Mouse (Mus musculus) lung, postnatal 10 days (tissue): ENCODE measurements around the gene Atp2b2.
A peak's percentile ranks its signal among the peaks of the same experiment; 100 is the strongest.

ENCODE experiments used
- DNase-seq: peaks from one replicate; pipeline ENCODE4 v3.0.0; 2021

The Atp2b2 gene

GRCm38 (mm10) chr6:114042332-114042731 lies at the start of gene Atp2b2:
Gene Atp2b2, minus strand, starts transcription at chr6:114042613.
- DNase-seq, result no peak

DNA sequence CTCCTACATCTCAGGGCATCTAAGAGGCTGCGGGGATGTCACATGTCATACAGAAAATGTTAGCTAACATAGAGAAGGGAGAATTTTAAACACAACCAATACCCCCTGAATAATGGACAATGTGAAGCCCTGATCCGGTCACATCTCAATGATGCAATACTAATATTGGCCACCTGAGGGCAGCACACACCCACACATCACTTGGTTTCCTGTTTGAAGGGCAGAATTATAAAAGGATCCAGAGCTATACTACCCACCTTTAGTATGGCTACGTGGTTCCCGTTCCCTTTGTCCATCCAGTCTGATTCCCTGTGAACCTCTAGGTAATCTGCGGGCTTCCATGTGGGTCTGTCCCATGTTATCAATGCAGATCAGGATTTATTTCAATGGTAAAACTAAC lies 47.2 kb upstream of the Atp2b2 start:
- DNase-seq, result peak; percentile 68

- DNase-seq, result peak; percentile 15
These were observed 44.7 kb upstream of the Atp2b2 start for GRCm38 (mm10) chr6:114087106-114087505.

DNA sequence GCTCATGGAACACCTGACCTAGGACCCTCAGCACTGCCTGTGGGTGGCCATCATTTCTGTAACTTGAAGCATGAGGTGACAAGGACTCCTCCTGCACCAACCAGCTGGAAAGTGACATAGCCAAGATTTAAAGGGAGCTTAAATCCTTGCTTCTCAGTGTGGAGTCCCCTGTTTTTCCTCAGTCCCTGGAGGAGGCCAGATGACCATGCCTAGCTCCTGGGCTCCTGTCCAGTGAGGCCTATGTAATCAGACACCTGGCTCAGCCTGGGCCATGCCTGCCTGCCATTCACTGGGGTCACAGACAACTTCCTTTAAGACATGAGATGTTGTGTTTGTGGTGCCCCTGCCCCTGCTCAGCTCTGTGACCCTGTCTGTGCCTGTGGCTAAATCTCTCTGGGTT lies 36.1 kb upstream of the Atp2b2 start:
- DNase-seq, result no peak

DNA sequence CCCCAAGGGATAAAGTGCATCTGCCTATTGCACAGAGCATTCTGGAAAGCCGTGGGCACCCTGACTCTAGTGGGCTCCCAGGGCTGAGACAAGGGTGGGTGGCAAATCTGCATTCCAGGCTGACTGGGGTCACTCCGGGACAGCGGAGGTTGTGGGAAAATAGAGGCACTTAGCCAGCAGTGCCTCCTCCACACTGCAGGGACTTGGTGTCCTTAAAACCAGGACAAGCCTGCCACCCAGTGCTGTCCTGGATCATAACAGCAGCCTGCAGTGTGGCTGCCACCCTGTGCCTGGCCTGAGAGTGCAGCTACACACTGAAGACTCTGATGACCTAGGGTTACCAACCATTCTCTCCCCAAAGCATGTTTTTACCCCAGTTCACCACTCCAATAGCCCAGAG lies 34.1 kb upstream of the Atp2b2 start:
- peak; percentile 21 for DNase-seq

DNA sequence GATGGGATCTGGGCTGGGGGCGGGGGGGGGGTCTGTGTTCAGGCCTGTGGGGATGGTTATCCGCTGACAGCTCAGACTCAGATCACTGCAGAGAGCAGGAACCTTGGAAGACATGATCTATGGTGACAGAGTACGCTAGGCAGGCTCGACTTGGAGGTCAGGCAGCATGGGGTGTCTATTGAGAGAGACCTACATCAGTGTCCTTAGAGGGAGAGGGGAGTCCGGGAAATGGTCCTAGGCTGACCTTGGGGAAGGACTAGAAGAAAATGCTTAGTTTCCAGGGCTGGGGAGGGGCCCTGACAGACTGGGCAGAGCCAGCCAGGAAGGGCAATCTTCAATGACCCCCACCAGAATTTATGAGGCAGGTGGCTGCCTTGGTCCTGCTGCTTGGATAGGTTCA lies 33.6 kb upstream of the Atp2b2 start:
- no peak for DNase-seq

GRCm38 (mm10) chr6:114074929-114075328 lies 32.5 kb upstream of the Atp2b2 start:
- DNase-seq, result no peak

GRCm38 (mm10) chr6:114074256-114074655 lies 31.8 kb upstream of the Atp2b2 start:
- DNase-seq, result no peak

- peak; percentile 47 for DNase-seq
These were observed 29.2 kb upstream of the Atp2b2 start for GRCm38 (mm10) chr6:114071564-114071963.

DNA sequence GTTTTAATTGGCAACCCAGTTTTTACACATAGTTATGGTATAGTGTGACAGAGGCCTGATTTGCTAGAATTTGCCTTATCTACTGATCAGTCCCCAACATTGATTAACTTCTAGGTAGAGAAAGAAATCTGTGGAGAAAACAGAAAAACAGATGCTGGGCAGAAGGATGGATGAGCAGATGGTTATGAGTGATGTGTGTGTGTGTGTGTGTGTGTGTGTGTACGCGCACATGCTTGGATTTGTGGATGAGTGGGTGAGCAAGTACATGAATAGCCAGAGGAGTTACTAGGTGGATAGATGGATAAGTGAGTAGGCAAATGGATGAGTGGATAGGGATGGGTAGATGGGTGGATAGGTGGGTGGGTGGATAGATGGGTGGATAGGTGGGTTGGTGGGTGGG lies 20.7 kb upstream of the Atp2b2 start:
- DNase-seq, result no peak

DNA sequence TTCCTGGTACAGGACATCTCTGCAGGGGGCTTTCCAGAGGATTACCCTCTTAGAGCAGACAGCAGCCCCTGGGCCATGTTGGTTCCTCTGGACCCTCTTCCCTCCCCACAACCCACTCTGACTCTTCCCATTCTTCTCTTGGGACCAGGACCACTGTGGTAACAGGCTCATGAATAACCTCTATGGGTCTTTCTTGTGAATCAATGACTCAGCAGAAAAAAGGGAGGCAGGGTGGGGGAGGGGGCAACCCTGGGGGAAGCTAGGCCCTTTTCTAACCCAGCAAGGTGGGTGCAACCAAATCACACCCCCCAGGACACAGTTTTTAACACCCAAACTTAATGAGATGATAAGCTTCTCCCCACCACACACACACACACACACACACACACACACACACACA lies 20.3 kb upstream of the Atp2b2 start:
- DNase-seq, result no peak

DNA sequence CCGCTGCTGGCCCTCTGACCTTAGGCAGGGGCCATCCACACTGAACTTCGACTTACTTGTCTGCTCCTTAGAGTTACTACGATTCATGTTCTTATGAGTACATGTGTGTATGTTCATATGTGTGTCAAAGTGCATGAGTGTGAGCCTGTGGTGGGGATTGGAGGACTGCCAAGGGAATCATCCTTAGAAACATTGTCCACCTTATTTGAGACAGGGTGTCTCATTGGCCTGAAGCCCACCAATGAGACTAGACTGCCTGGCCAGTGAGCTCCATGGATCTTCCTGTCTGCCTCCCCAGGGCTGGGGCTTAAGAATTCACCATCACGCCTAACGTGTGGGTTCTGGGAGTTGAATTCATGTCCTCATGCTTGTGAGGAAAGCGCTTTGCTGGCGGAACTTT lies 16.8 kb upstream of the Atp2b2 start:
- no peak for DNase-seq

DNA sequence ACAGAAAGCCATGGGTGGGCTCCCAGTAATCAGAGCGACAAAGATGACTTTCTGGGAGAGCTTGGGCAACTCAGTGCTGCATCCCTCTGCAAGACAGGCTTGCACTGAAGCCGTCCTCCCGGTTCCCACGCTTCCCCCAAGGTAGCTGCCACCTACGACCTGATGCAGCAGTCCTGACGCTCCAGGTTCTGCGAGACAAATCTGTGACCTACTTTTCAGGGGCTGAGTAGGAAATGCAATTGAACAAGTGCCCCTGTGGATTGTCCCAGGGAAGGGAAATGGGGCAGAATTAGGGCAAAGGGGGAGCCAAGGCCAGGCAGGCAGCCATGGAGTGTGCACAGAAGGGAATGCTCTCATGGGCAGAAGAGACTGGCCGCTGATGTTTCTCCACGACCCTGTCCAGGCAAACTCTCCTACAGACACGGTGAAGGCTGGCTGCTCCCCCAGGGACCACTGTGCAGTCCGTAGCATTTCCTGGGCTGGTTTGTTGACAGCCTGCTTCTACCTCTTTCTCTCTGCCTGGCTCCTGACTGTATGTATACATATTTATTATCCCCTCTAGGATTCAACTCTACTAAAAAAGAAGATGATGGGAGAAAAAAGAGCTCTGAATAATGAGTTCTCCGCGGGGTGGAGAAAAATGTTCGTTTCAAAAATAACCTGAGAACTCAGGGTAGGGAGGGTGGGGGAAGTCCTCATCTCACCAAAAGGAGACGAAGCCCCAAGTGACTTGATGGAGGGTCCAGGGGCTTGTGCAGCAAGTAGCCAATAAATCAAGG lies 15.8 kb upstream of the Atp2b2 start:
- no peak for DNase-seq

DNA sequence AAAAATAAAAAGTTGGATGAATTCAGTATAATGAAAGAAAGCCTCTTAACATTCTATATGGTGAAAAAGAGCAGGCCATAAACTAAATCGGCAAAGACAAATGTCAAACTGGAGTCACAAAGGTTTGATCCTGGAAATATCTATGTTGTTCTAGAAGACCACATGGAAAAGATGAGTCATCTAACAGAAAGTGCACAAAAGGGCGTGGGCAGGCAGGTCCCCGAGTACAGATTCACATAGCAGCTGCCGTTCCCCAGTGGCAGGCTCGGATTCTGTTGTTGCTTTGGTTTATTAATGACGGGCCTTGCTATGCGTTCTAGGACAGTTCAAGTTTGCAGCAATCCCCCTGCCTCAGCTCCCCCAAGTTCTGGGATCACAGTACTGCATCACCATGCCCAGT lies 12.9 kb upstream of the Atp2b2 start:
- DNase-seq, result no peak

DNA sequence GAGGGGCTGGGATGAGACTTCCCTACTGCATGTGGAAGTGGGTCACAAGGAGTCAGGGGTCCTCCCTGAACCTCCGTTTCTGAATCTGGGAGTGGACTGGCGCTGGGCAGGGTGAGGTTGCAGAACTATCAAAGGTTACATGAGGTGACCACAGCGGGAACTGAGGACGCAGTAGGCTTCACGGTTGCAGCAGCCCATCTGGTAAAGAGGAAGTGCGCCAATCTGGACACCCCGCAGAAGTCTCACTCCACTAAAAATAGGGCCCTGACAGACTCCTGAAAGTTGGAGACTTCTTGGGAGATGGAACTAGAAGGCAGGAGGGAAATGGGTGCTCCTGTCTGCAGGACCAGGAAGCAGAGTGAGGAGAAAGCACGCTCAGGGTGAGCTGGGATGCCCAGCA lies 2.5 kb upstream of the Atp2b2 start:
- DNase-seq, result no peak

DNA sequence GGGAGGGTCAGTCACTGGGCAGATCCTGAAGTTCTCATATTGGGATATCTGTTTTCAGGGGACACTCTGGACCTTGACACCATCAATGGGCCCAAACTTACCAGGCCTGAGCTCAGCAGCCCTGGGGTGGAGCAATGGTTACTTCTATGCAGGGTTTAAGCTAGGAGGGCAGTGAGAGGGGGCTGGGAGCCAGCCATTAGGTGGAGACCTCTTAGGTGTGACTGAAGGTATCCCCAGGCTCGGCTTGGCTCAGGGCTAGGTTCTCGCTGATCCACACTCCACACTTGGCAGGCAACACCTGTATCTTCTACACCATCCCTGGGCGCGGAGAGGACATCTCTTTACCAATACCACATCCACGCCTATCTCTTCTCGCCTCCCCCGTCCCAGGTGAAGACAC lies 423 bp upstream of the Atp2b2 start:
- DNase-seq, result no peak

GRCm38 (mm10) chr6:114041911-114042284 lies 515 bp downstream of the Atp2b2 start:
- no peak for DNase-seq

- DNase-seq, result no peak
These were observed 1.1 kb downstream of the Atp2b2 start for GRCm38 (mm10) chr6:114041097-114041910.

DNA sequence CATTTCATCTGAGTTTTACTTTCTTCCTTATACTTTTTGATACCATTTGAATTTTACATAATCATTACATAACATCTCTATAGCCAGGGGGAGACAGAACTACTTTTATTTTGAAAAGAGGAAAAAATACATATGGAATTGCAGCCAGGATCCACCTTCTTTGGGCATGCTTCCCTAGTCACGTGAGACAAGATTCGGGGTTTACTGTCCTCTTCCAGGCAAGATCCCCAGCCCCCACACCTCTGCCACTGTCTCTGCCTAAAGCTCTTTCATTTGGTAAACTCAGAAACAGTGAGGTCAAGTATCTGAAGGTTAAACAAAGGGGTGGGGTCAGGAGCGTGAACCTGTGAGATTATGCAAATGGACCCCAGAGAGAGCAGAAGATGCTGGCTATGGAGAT lies 6.7 kb downstream of the Atp2b2 start:
- no peak for DNase-seq

GRCm38 (mm10) chr6:114032822-114033221 lies 9.6 kb downstream of the Atp2b2 start:
- DNase-seq, result no peak

DNA sequence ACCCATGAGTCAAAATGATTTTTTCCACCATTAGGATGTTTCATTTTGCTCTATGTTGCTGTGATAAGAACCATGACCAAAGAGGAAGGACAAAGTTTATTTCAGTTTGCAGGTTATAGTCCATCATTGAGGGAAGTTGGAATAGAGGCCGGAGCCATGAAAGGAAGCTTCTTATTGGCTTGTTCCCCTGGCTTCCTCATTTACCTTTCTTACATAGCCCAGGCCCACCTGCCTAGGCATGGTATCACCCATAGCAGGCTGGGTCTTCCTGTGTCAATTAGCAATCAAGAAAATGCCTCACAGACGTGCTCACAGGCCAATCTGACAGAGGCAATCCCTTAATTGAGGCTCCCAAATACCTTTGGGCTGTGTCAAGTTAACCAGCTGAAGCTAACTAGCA lies 18.6 kb downstream of the Atp2b2 start:
- no peak for DNase-seq

DNA sequence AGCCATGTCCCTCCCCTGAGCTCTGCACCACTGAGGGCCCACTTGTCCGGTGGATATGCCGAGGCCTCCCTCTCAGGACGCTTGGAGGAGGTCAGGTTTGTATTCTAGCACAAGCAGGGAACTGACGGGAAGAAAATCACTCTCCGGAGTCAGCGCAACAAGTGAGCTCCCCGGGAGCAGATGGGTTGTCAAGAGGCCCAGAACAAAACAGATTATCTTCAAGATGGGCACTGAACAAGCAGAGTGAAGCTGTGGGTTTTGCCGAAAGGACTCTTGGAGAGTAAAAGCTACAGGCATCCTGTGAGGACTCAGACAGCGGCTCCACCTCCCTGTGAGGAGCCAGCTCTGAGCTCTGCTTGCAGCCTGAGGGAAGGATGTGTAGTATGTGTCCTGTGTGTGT lies 20.3 kb downstream of the Atp2b2 start:
- DNase-seq, result no peak

GRCm38 (mm10) chr6:114013801-114014200 lies 28.6 kb downstream of the Atp2b2 start:
- DNase-seq, result no peak

- peak; percentile 9 for DNase-seq
These were observed 29.6 kb downstream of the Atp2b2 start for GRCm38 (mm10) chr6:114012834-114013233.
